Mouse (Mus musculus) hematopoietic multipotent progenitor cell, adult 10-12 weeks (in vitro differentiated cells): ENCODE results near the gene Slc26a3. TPM values are rescaled to one million over a fixed set of nuclear protein-coding genes. Genes with fewer than 3 reads are reported as not detected.

Source experiments
- polyA plus RNA-seq: library from polyadenylated mRNA; stranded (reverse); fragments of >175 nt; gene quantifications from 2 replicates; pipeline ENCODE4 v1.2.3, GENCODE M21; 2012; ENCODE audit warnings: low replicate concordance

The Slc26a3 gene
- not detected in 2 replicates for polyA plus RNA-seq

DNA sequence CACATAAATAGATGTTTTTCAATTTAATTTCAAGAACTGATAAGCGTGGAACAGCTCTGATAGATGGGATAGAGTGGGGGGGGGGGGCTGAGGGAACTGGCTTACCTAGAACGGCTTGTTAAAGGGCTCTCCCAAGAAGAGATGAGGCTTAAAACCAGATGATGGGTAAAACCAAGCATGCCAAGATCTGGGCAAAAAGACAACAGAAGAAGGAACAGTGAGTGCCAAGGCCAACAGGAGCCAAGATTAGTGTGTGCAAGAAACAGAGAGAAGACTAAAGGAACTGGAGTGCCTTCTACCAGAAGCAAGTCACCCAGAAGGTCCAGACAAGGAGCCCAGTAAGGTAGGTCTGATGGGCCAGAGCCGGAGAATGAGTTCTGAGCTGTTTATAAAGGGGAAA is at the start of gene Slc26a3:
Gene Slc26a3 (plus strand): TSS at position 301 of the 400 bp plus-strand sequence.

DNA sequence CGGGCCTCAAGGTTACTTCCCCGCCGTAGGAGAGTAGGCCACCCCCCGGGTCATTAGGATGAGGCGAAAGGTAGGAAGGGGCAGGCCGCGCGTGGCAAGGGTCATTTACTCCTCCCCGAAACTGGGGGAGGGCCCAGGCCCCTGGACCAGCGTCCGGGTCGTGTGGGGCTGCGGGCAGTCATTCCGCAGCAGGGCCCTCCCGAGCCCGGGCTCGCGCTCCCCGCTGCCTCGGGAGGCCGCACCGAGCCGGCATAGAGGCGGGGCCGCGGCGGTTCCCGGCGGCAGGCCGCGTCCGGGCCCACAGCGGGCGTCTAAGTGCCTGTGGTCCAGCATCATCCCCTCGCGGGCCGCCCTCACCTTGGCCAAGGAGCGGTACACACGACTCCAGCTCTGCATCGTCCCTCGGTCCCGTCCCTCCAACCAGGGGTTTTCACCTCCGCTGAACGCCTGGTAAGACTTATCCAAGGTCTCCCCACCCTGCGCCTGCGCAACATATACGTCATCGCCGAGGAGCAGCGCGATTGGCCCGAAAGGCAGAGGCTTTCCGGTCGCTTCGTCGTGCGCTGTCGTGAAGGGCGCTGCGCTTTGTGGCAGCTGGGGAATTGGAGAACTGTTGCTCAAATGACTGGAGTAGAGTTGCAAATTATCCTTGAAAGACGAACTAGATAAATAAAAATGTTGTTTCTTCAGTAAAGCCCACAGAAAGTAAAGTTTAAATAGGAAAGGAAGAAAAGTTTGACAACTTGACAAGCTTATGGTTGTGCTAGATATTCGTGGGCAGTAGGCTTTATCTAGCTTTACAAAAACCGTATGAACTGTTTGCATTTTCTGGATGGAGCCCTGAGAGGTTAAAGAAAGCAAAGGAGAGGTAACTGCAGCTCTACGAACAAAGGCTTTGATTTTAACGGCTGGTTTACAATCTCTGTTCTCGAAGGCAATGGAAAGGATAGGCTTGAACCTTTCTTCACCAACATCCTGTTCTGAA is 39.4 kb upstream of the Slc26a3 start, which contains the start of gene Dld:
Gene Dld (minus strand): TSS at position 510 of the 985 bp plus-strand sequence.

DNA sequence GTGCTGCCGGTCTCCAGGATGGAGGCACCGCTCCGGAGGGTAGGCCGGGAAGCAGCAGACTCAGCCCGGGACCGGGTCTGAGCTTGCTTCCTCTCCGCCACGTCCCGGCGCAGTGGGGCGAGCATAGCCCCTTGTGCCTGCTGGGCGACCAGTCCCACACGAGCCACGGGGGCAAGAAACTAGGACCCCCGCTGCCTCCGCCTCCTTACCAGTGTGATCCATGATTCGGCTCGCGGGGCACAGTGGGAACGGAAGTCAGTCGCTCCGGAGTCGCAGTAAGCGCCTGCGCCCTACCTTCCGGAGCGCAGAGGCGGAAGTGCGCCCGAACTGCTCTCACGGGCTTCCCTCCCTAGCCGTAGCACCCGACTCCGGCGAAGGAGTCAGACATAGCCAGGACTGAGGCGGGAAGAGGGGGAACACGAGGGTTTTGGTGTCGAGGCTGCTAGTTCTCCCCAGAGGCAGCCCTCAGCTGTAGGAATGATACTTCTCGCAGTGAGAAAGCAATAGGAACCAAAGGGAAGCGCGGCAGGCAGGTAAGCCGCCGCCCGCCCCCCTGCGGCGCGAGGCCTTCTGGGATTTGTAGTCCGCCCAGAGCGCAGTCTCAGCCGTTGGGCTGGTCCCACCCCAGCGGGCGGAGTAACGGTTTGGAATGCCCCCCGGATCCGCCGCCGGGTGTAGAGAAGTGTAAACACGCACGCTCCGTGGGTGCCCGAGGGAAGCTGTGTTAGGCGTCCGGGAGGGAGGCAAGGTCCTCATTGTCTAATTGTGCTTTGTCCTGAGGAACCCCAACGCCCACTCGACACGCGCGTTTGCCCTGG is 108.9 kb downstream of the Slc26a3 start, which contains the start of gene Cbll1:
Gene Cbll1 (minus strand): TSS at position 303 of the 818 bp plus-strand sequence.

Other genes starting within 250 kb of the Slc26a3 start
- gene Gm6993, start 150.1 kb upstream of the Slc26a3 start, polyA plus RNA-seq = not detected in 2 replicates
- 1.6 and 4.2 TPM in 2 replicates for gene Lamb1, start 125.6 kb upstream of the Slc26a3 start, polyA plus RNA-seq
- gene Dld, start 39.4 kb upstream of the Slc26a3 start, polyA plus RNA-seq = 0.78 and 4.8 TPM in 2 replicates
- 2.9 and 3.6 TPM in 2 replicates for gene Cbll1, start 108.7 kb downstream of the Slc26a3 start, polyA plus RNA-seq
- not detected in 2 replicates for gene Slc26a4, start 169.1 kb downstream of the Slc26a3 start, polyA plus RNA-seq
- 4.8 and 21.3 TPM in 2 replicates for gene Bcap29, start 243.8 kb downstream of the Slc26a3 start, polyA plus RNA-seq